Mouse (Mus musculus): ENCODE measurements at regions not wholly inside any gene's neighbourhood (a gene's known extent, or its start where the extent isn't known, plus 50 kb on each side); places are given as distances from the start of the nearest gene placed in this dataset.

DNA sequence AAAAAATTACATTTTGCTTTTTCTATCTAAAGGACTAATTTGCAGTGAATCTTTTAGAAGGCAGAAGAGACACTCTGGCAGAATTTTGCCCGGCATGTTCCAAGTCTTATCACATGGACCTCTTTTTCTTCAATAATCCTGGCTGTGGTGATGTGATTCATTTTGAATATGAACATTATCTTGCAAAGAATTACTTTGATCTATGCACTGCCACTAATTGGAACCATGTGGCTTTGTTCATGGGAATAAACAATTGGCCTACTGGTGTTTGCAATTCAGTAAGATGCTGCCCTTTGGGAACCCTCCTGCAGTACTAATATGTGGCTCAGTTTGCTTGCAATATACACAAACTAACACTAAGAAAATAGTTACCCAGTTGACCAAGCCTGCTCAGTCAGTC is 456.3 kb upstream of the Fam98a start:
- Histone ChIP-seq H3K4me2 (no peak overlapping the region), H3K4me1 (replicated peaks) (no peaks in the 10 kb centered on the region), H3K4me3 (replicated peaks) (no peak overlapping the region), H3K27ac (no peak overlapping the region), H3K36me3 (no peaks in the 10 kb centered on the region), H3K27me3 (no peaks in the 10 kb centered on the region), H3K9ac (replicated peaks) (no peak overlapping the region), H3K9me3 (no peaks in the 10 kb centered on the region)
- WGBS, result 82% methylated on average over 1 of the region's 1 CpGs
- no peak for ATAC-seq (ENCODE audit: insufficient number of reproducible peaks, insufficient read depth, low FRiP score, low TSS enrichment, low read depth)

DNA sequence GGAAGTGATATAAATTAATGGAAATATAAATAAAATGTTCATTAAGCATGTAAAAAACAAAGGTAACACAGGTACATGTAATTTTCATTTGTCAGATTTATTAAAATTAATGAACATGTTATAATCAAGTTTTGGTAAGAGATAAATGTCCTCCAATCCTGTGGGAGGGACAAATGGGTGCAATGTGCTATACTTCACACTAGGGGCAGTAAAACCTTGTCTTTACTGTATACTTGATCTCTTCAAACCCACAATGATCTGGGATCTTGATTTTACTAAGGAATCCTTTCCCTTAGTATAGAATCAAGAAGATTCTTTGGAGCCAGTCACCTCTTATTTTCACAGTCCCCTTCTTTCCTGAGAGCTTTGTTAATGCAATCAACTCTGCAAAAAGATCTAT is 451.1 kb upstream of the Fam98a start:
- Histone ChIP-seq H3K4me1 (replicated peaks) (no peaks in the 10 kb centered on the region), H3K27ac (no peak overlapping the region), H3K4me3 (replicated peaks) (no peak overlapping the region), H3K9ac (replicated peaks) (no peak overlapping the region), H3K27me3 (no peaks in the 10 kb centered on the region), H3K4me2 (no peak overlapping the region), H3K36me3 (no peaks in the 10 kb centered on the region), H3K9me3 (no peaks in the 10 kb centered on the region)
- ATAC-seq (ENCODE audit: insufficient number of reproducible peaks, insufficient read depth, low FRiP score, low TSS enrichment, low read depth), result no peak

DNA sequence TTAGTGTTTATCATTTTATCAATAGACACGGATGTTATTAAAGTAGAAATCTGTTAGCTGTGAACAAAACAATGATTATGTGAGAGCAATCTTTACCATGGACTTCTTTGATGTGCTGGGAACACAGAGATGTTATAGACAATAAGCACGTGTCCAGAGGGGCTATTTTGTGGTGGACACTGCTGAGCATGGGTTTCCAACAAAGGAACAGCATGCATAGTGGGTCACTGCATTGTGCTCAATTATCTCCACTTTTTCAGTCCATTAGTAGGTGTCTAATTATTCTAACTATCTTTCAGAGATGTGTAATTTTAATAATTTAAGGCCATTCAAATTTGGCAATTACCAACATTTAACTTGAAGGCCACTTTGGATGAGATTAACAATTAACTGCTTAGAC is 409.6 kb upstream of the Fam98a start:
- no peaks in the 10 kb centered on the region for H3K4me1 ChIP-seq (replicated peaks)
- H3K4me3 ChIP-seq (replicated peaks), result no peak overlapping the region
- WGBS, result 78% methylated on average over 2 of the region's 2 CpGs
- no peak overlapping the region for H3K4me2 ChIP-seq
- H3K9me3 ChIP-seq, result no peaks in the 10 kb centered on the region
- H3K27me3 ChIP-seq, result no peaks in the 10 kb centered on the region
- H3K27ac ChIP-seq, result no peak overlapping the region
- H3K36me3 ChIP-seq, result no peaks in the 10 kb centered on the region
- H3K9ac ChIP-seq (replicated peaks), result no peak overlapping the region
- no peak for ATAC-seq (ENCODE audit: insufficient number of reproducible peaks, insufficient read depth, low FRiP score, low TSS enrichment, low read depth)

DNA sequence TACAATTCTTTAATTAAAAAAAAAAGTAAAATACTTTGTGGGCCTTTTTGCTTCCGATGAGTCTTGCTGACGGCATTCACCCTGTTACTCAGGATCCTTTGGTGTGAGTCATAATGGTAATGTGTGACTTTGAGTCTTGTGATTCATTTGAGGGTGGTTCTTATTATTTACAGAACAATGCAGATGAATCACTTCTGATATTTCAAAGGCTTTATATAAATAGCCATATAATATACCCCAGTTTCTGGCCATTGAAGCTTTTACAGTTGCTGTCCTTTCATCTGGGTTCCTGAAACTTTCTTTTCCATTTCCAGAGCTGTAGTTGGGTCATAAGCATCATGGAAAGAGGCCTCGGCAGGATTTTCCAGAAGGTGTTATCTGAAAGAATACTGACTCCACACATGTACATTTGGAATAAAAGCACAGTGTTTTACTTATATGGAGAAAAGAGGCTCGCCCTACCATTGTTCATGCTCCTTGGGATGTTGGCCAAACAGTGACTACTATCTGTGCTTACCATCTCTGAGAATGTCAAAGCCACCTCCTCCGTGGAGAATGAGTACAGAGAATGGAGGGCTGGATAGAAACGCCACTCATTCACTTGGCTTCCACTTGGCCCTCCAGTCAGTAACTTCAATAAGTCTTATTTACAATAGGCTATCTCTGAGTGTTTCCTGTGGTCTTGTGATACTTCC is 385.1 kb upstream of the Fam98a start:
- Histone ChIP-seq H3K4me3 (replicated peaks) (no peak overlapping the region), H3K9me3 (no peaks in the 10 kb centered on the region), H3K9ac (replicated peaks) (no peak overlapping the region), H3K4me2 (no peak overlapping the region), H3K27me3 (no peaks in the 10 kb centered on the region), H3K27ac (no peak overlapping the region), H3K4me1 (replicated peaks) (no peaks in the 10 kb centered on the region), H3K36me3 (no peaks in the 10 kb centered on the region)
- WGBS, result 89% methylated on average over 6 of the region's 6 CpGs
- ATAC-seq (ENCODE audit: insufficient number of reproducible peaks, insufficient read depth, low FRiP score, low TSS enrichment, low read depth), result no peak

DNA sequence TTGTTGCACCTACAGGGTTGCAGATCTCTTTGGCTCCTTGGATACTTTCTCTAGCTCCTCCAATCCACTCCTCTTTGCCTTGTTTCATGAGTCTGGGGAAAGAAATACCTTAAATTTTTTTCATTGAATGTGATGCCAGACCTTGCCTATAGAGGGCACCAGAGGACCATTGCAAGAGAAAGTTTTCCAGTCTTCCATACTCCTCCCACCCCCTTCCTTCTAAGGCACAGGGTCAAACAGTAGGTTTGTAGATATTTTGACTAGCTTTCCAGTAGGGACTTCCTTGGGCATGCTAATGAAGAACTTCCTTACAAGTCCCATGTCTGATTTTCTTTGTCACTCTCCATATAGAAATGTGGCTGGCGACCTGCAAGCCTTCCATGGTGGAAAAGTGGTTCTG is 379.3 kb upstream of the Fam98a start:
- no peaks in the 10 kb centered on the region for H3K27me3 ChIP-seq
- no peak overlapping the region for H3K4me2 ChIP-seq
- no peak overlapping the region for H3K27ac ChIP-seq
- no peak overlapping the region for H3K4me3 ChIP-seq (replicated peaks)
- no peaks in the 10 kb centered on the region for H3K9me3 ChIP-seq
- WGBS, result 62% methylated on average over 1 of the region's 1 CpGs
- no peak overlapping the region for H3K9ac ChIP-seq (replicated peaks)
- no peaks in the 10 kb centered on the region for H3K36me3 ChIP-seq
- ATAC-seq (ENCODE audit: insufficient number of reproducible peaks, insufficient read depth, low FRiP score, low TSS enrichment, low read depth), result no peak
- no peaks in the 10 kb centered on the region for H3K4me1 ChIP-seq (replicated peaks)

DNA sequence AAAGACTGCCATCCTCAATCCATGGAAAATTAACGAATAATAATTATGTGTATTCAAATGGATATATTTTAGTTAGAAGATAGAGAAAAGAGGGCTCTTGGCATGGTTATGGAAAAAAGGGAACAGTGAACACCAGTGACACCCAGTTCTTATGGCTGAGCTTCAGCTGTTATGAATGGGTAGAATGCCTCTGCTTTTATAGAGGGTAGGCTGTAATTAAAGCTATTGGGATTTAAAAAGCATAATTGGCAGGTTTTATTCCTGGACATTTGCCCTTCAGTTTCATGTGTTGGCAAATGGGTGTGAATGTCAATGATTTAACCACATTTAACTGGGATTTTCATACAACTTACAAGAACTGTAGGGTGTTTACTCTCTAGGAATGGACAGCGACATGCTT is 368.5 kb upstream of the Fam98a start:
- no peak for ATAC-seq (ENCODE audit: insufficient number of reproducible peaks, insufficient read depth, low FRiP score, low TSS enrichment, low read depth)
- H3K27ac ChIP-seq, result no peak overlapping the region
- H3K4me3 ChIP-seq (replicated peaks), result no peak overlapping the region
- no peak overlapping the region for H3K9ac ChIP-seq (replicated peaks)
- no peaks in the 10 kb centered on the region for H3K27me3 ChIP-seq
- H3K9me3 ChIP-seq, result no peaks in the 10 kb centered on the region
- no peaks in the 10 kb centered on the region for H3K36me3 ChIP-seq
- H3K4me2 ChIP-seq, result no peak overlapping the region
- 89% methylated on average over 2 of the region's 2 CpGs for WGBS
- no peaks in the 10 kb centered on the region for H3K4me1 ChIP-seq (replicated peaks)

DNA sequence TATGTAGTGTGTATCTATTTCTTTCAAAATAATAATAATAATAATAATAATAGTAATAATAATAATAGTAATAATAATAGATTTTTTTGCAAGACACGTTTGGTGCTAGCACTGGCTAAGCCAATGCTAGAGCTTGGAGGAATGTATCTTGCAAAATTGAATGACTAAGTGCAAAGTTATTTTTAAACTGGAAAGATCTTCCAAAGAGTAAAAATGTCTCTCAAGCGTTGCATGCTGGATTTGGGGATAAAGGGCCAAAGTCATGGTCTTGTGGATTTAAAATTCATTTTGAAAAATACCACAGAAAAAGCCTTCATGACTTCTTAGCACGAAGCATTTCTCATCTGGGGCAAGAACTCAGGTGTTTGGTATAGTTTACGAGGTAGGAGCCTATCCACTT is 365.3 kb upstream of the Fam98a start:
- Histone ChIP-seq H3K4me3 (replicated peaks) (no peak overlapping the region), H3K27ac (no peak overlapping the region), H3K4me2 (no peak overlapping the region), H3K27me3 (no peaks in the 10 kb centered on the region), H3K4me1 (replicated peaks) (no peaks in the 10 kb centered on the region), H3K9ac (replicated peaks) (no peak overlapping the region), H3K9me3 (no peaks in the 10 kb centered on the region), H3K36me3 (no peaks in the 10 kb centered on the region)
- no peak for ATAC-seq (ENCODE audit: insufficient number of reproducible peaks, insufficient read depth, low FRiP score, low TSS enrichment, low read depth)
- WGBS, result 76% methylated on average over 4 of the region's 4 CpGs

DNA sequence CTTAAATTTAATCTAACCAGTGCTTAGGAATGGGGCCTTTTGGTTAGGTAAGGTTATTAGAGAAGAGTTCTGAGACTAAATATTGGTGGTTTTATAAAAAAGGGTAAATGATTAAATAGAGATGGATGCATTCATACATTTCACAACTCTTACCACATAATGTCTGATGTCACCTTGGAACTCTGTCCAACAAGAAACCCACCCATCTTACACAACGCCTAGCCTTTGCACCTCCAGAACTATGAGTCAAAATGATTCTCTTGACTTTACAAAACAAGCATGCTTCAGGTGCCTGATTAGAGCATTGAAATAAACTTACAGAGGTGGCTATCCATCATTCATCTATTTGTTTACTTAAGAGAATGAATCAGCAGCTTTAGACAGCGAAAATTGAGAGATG is 364.8 kb upstream of the Fam98a start:
- ATAC-seq (ENCODE audit: insufficient number of reproducible peaks, insufficient read depth, low FRiP score, low TSS enrichment, low read depth), result no peak
- Histone ChIP-seq H3K4me3 (replicated peaks) (no peak overlapping the region), H3K4me2 (no peak overlapping the region), H3K9me3 (no peaks in the 10 kb centered on the region), H3K27ac (no peak overlapping the region), H3K9ac (replicated peaks) (no peak overlapping the region), H3K27me3 (no peaks in the 10 kb centered on the region), H3K36me3 (no peaks in the 10 kb centered on the region), H3K4me1 (replicated peaks) (no peaks in the 10 kb centered on the region)
- 81% methylated on average over 2 of the region's 2 CpGs for WGBS

DNA sequence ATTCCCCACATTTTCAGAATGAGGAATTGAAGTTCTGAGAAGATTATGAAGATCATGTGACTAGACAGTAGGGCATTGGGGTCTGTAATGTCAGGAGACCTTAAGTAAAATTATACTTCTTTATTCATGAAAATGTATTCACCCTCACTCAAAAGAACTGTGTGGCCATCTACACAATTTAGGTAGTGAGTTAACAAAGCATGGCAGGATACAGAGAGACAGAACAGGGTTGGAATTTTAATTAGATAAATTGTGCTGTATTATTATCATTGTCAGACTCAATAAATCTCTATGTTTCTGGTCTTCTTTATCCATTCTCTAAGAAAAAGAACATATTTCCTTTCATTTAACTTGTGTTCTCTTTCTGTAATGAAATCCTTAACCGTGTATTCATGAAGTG is 363.5 kb upstream of the Fam98a start:
- Histone ChIP-seq H3K4me2 (no peak overlapping the region), H3K36me3 (no peaks in the 10 kb centered on the region), H3K27me3 (no peaks in the 10 kb centered on the region), H3K4me1 (replicated peaks) (no peaks in the 10 kb centered on the region), H3K9me3 (no peaks in the 10 kb centered on the region), H3K4me3 (replicated peaks) (no peak overlapping the region), H3K9ac (replicated peaks) (no peak overlapping the region), H3K27ac (no peak overlapping the region)
- 88% methylated on average over 1 of the region's 1 CpGs for WGBS
- ATAC-seq (ENCODE audit: insufficient number of reproducible peaks, insufficient read depth, low FRiP score, low TSS enrichment, low read depth), result no peak

DNA sequence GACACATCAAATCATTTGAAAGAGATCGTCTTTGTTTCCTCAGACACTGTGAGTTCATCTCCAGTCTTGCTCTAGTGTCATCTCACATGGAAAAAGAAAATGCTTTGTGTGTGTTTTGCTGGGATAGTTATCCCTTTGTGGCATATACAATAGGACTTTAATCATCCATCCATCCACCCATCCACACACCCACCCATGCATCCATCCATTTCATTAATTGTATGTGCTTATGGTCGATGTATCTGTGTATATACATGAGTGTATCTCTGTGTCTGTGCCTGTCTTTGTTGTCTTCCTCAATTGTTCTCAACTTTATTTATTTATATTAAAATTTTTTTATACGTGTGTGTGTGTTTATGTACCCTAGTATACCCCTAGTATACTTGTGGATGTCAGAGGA is 355.3 kb upstream of the Fam98a start:
- H3K27ac ChIP-seq, result no peak overlapping the region
- no peaks in the 10 kb centered on the region for H3K36me3 ChIP-seq
- 81% methylated on average over 3 of the region's 3 CpGs for WGBS
- no peak overlapping the region for H3K4me3 ChIP-seq (replicated peaks)
- H3K27me3 ChIP-seq, result no peaks in the 10 kb centered on the region
- H3K4me2 ChIP-seq, result no peak overlapping the region
- H3K9me3 ChIP-seq, result no peaks in the 10 kb centered on the region
- H3K4me1 ChIP-seq (replicated peaks), result no peaks in the 10 kb centered on the region
- H3K9ac ChIP-seq (replicated peaks), result no peak overlapping the region
- no peak for ATAC-seq (ENCODE audit: insufficient number of reproducible peaks, insufficient read depth, low FRiP score, low TSS enrichment, low read depth)

DNA sequence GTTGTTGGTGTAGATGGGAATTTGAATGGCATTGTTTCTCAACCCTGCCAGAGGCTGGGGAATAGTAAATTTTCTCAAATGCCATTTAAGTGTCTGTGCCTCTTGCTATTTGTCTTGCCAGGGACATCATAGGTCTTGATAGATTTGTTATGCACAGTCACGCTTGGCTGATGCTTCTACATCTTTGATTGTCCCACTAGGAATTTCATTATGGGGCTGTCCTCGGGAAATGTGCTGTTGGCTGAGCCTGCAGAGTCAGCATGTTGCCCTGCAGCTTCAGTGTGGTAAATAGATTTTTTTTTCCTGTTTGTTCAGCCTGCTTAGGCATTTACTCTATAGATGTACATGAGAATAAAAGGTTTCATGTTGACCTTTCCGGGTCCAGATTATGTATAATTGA is 354.9 kb upstream of the Fam98a start:
- no peak overlapping the region for H3K4me2 ChIP-seq

DNA sequence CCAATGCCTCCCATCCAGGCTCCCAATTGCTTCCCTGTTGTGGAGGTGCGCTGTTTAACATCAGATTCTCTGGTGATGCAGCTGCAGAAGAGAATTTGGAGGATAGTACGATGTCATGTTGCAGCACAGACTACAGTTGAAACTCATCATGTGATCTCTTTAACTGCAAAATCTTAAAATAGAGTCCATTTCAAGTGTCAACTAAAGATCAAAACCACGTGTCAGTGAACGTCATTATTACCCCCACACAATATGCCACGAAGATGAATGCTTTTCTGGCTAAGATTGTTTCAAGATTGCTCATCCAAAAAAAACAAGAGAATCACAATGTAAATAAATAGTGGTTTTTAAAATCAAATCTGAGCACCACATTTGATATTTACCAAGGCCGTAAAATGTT is 343.7 kb upstream of the Fam98a start:
- Histone ChIP-seq H3K27ac (no peak overlapping the region), H3K4me1 (replicated peaks) (no peaks in the 10 kb centered on the region), H3K27me3 (no peaks in the 10 kb centered on the region), H3K9ac (replicated peaks) (no peak overlapping the region), H3K4me2 (no peak overlapping the region), H3K36me3 (no peaks in the 10 kb centered on the region), H3K4me3 (replicated peaks) (no peak overlapping the region), H3K9me3 (no peaks in the 10 kb centered on the region)
- ATAC-seq (ENCODE audit: insufficient number of reproducible peaks, insufficient read depth, low FRiP score, low TSS enrichment, low read depth), result no peak
- 82% methylated on average over 6 of the region's 6 CpGs for WGBS

More for the DNA sequence above, 354.9 kb upstream of the Fam98a start:
- no peaks in the 10 kb centered on the region for H3K36me3 ChIP-seq
- no peak overlapping the region for H3K27ac ChIP-seq
- no peaks in the 10 kb centered on the region for H3K9me3 ChIP-seq
- no peaks in the 10 kb centered on the region for H3K27me3 ChIP-seq
- H3K9ac ChIP-seq (replicated peaks), result no peak overlapping the region
- no peaks in the 10 kb centered on the region for H3K4me1 ChIP-seq (replicated peaks)
- no peak for ATAC-seq (ENCODE audit: insufficient number of reproducible peaks, insufficient read depth, low FRiP score, low TSS enrichment, low read depth)
- no peak overlapping the region for H3K4me3 ChIP-seq (replicated peaks)
- 77% methylated on average over 3 of the region's 3 CpGs for WGBS
